Mouse (Mus musculus) hindbrain, embryonic 13.5 days (tissue): ENCODE measurements around the gene Btbd16. TPM values are rescaled to one million over a fixed set of nuclear protein-coding genes. Genes with fewer than 3 reads are reported as not detected.

ENCODE experiments used
- ATAC-seq: fragments of 200-750 bp; cut with Nextera tagmentation; 2 replicates; pipeline ENCODE4 v1.8.0; 2017; ENCODE audit warnings: moderate TSS enrichment; ENCODE audit not compliant: low FRiP score
- H3K27ac ChIP-seq: fragments of 300-500 bp; sonication (generic); 2 replicates; pipeline ENCODE4 v1.5.1; 2015; ENCODE audit warnings: inconsistent platforms, mild to moderate bottlenecking, moderate library complexity
- H3K27me3 ChIP-seq: fragments of 300-500 bp; sonication (generic); 2 replicates; pipeline ENCODE4 v1.6.1; 2015; ENCODE audit warnings: mild to moderate bottlenecking, inconsistent platforms
- H3K36me3 ChIP-seq: fragments of 300-500 bp; sonication (generic); 2 replicates; pipeline ENCODE4 v1.6.1; 2015; ENCODE audit warnings: mild to moderate bottlenecking, inconsistent platforms
- H3K4me1 ChIP-seq: fragments of 300-500 bp; sonication (generic); replicated peaks from 2 replicates; pipeline ENCODE4 v1.6.1; 2015; ENCODE audit warnings: inconsistent platforms
- H3K4me2 ChIP-seq: fragments of 300-500 bp; sonication (generic); 2 replicates; pipeline ENCODE4 v1.6.1; 2015; ENCODE audit warnings: inconsistent platforms, mild to moderate bottlenecking, moderate library complexity
- H3K4me3 ChIP-seq: fragments of 300-500 bp; sonication (generic); 2 replicates; pipeline ENCODE4 v1.5.1; 2015; ENCODE audit warnings: mild to moderate bottlenecking, inconsistent platforms
- H3K9ac ChIP-seq: fragments of 300-500 bp; sonication (generic); 2 replicates; pipeline ENCODE4 v1.6.1; 2015; ENCODE audit warnings: mild to moderate bottlenecking, inconsistent platforms
- H3K9me3 ChIP-seq: fragments of 300-500 bp; sonication (generic); 2 replicates; pipeline ENCODE4 v1.6.1; 2016; ENCODE audit warnings: inconsistent platforms
- WGBS: fragments of 180-500 bp; shearing (Covaris S2); methylation state at CpG from one replicate; pipeline ENCODE4 v1.1.7; 2015; 5-methylcytosine and 5-hydroxymethylcytosine counted together
- polyA plus RNA-seq: library from polyadenylated mRNA; unstranded; fragments of >200 nt; fragmentation: Nextera tagmentation; extraction: Ambion mirVana; gene quantifications from 2 replicates; pipeline ENCODE4 v1.2.1, GENCODE M21; 2015

Btbd16 gene
- polyA plus RNA-seq, 1 experiment from 2014 or later, result 0.16 TPM

GRCm38 (mm10) chr7:130827844-130828403 lies 54.1 kb downstream of the Btbd16 start:
- Histone ChIP-seq H3K27ac (no peak overlapping the region), H3K27me3 (0 out of 2 replicates have a peak, but pooled peaks cover 6% of the 10 kb centered on the region), H3K4me3 (no peak overlapping the region), H3K4me2 (no peak overlapping the region), H3K36me3 (no peaks in the 10 kb centered on the region), H3K9ac (no peak overlapping the region), H3K9me3 (no peaks in the 10 kb centered on the region), H3K4me1 (no peaks in the 10 kb centered on the region)
- no peak for ATAC-seq
- 95% methylated on average over 9 of the region's 9 CpGs for WGBS

- no peak overlapping the region for H3K27ac ChIP-seq
- no peak overlapping the region for H3K4me2 ChIP-seq
- H3K9me3 ChIP-seq, result no peaks in the 10 kb centered on the region
- H3K4me3 ChIP-seq, result no peak overlapping the region
- H3K9ac ChIP-seq, result no peak overlapping the region
- no peaks in the 10 kb centered on the region for H3K36me3 ChIP-seq
- no peak for ATAC-seq
- WGBS, result 90% methylated on average over 10 of the region's 10 CpGs
- H3K27me3 ChIP-seq, result 0 out of 2 replicates have a peak, but pooled peaks cover 10% of the 10 kb centered on the region
- no peaks in the 10 kb centered on the region for H3K4me1 ChIP-seq
Measured at GRCm38 (mm10) chr7:130828475-130828874, 54.6 kb downstream of the Btbd16 start.

- WGBS, result 96% methylated on average over 5 of the region's 5 CpGs
- H3K4me3 ChIP-seq, result no peak overlapping the region
- no peak overlapping the region for H3K4me2 ChIP-seq
- H3K9ac ChIP-seq, result no peak overlapping the region
- H3K27ac ChIP-seq, result no peak overlapping the region
- H3K9me3 ChIP-seq, result no peaks in the 10 kb centered on the region
- ATAC-seq, result no peak
- H3K4me1 ChIP-seq, result peaks cover 19% of the 10 kb centered on the region
- no peaks in the 10 kb centered on the region for H3K36me3 ChIP-seq
- 0 out of 2 replicates have a peak, but pooled peaks cover 12% of the 10 kb centered on the region for H3K27me3 ChIP-seq
Measured at GRCm38 (mm10) chr7:130831586-130831985, 57.7 kb downstream of the Btbd16 start.

- Histone ChIP-seq H3K36me3 (no peaks in the 10 kb centered on the region), H3K9ac (no peak overlapping the region), H3K27ac (peak overlapping the region; percentile 81), H3K27me3 (0 out of 2 replicates have a peak, but pooled peaks cover 12% of the 10 kb centered on the region), H3K9me3 (no peaks in the 10 kb centered on the region), H3K4me2 (peak overlapping the region; percentile 23; the same call in 1 of the 2 replicates), H3K4me3 (no peak overlapping the region), H3K4me1 (peaks cover 44% of the 10 kb centered on the region)
- ATAC-seq, result peak; percentile 88
- 19% methylated on average over 21 of the region's 21 CpGs for WGBS
Measured at GRCm38 (mm10) chr7:130834299-130834698, 60.4 kb downstream of the Btbd16 start.

GRCm38 (mm10) chr7:130834958-130835861 lies 61.3 kb downstream of the Btbd16 start:
- Histone ChIP-seq H3K4me2 (0 out of 2 replicates have a peak overlapping the region, but pooled peaks have one; percentile 8), H3K4me1 (peaks cover 44% of the 10 kb centered on the region), H3K27ac (peak overlapping the region; percentile 81), H3K27me3 (0 out of 2 replicates have a peak, but pooled peaks cover 12% of the 10 kb centered on the region), H3K9ac (peak overlapping the region; percentile 29; the same call in 1 of the 2 replicates), H3K9me3 (no peaks in the 10 kb centered on the region), H3K36me3 (no peaks in the 10 kb centered on the region), H3K4me3 (no peak overlapping the region)
- ATAC-seq, result 0 out of 2 replicates have a peak, but pooled peaks have one; percentile 21
- WGBS, result 6% methylated on average over 18 of the region's 18 CpGs

GRCm38 (mm10) chr7:130836066-130836465 lies 62.2 kb downstream of the Btbd16 start:
- H3K27me3 ChIP-seq, result 0 out of 2 replicates have a peak, but pooled peaks cover 12% of the 10 kb centered on the region
- peaks cover 44% of the 10 kb centered on the region for H3K4me1 ChIP-seq
- no peaks in the 10 kb centered on the region for H3K36me3 ChIP-seq
- H3K27ac ChIP-seq, result no peak overlapping the region
- H3K9me3 ChIP-seq, result no peaks in the 10 kb centered on the region
- H3K9ac ChIP-seq, result no peak overlapping the region
- WGBS, result 63% methylated on average over 9 of the region's 9 CpGs
- H3K4me2 ChIP-seq, result no peak overlapping the region
- no peak for ATAC-seq
- no peak overlapping the region for H3K4me3 ChIP-seq

GRCm38 (mm10) chr7:130837941-130838657 lies 64.2 kb downstream of the Btbd16 start:
- Histone ChIP-seq H3K9me3 (no peaks in the 10 kb centered on the region), H3K27ac (peak overlapping the region; percentile 73), H3K27me3 (0 out of 2 replicates have a peak, but pooled peaks cover 9% of the 10 kb centered on the region), H3K4me1 (peaks cover 44% of the 10 kb centered on the region), H3K4me2 (no peak overlapping the region), H3K4me3 (no peak overlapping the region), H3K9ac (no peak overlapping the region), H3K36me3 (no peaks in the 10 kb centered on the region)
- peak; percentile 80 for ATAC-seq
- WGBS, result 10% methylated on average over 12 of the region's 12 CpGs

- Histone ChIP-seq H3K4me3 (no peak overlapping the region), H3K27ac (peak overlapping the region; percentile 73), H3K27me3 (0 out of 2 replicates have a peak, but pooled peaks cover 4% of the 10 kb centered on the region), H3K36me3 (no peaks in the 10 kb centered on the region), H3K4me1 (peaks cover 44% of the 10 kb centered on the region), H3K9me3 (no peaks in the 10 kb centered on the region), H3K9ac (no peak overlapping the region), H3K4me2 (no peak overlapping the region)
- ATAC-seq, result no peak
- WGBS, result 35% methylated on average over 3 of the region's 3 CpGs
Measured at GRCm38 (mm10) chr7:130838658-130839025, 64.8 kb downstream of the Btbd16 start.

GRCm38 (mm10) chr7:130839380-130840100 lies 65.7 kb downstream of the Btbd16 start:
- Histone ChIP-seq H3K27me3 (no peaks in the 10 kb centered on the region), H3K9ac (no peak overlapping the region), H3K36me3 (no peaks in the 10 kb centered on the region), H3K4me1 (peaks cover 40% of the 10 kb centered on the region), H3K4me3 (no peak overlapping the region), H3K9me3 (no peaks in the 10 kb centered on the region), H3K4me2 (no peak overlapping the region), H3K27ac (no peak overlapping the region)
- ATAC-seq, result no peak
- WGBS, result 87% methylated on average over 12 of the region's 12 CpGs

GRCm38 (mm10) chr7:130847164-130847718 lies 73.4 kb downstream of the Btbd16 start:
- Histone ChIP-seq H3K9ac (no peak overlapping the region), H3K36me3 (no peaks in the 10 kb centered on the region), H3K27ac (no peak overlapping the region), H3K4me1 (no peaks in the 10 kb centered on the region), H3K9me3 (no peaks in the 10 kb centered on the region), H3K4me3 (no peak overlapping the region), H3K4me2 (no peak overlapping the region), H3K27me3 (no peaks in the 10 kb centered on the region)
- no peak for ATAC-seq
- 89% methylated on average over 17 of the region's 17 CpGs for WGBS

- 71% methylated on average over 4 of the region's 4 CpGs for WGBS
- H3K27me3 ChIP-seq, result no peaks in the 10 kb centered on the region
- no peak overlapping the region for H3K27ac ChIP-seq
- H3K4me3 ChIP-seq, result no peak overlapping the region
- peaks cover 11% of the 10 kb centered on the region; the same call in 1 of the 2 replicates for H3K4me1 ChIP-seq
- H3K9ac ChIP-seq, result no peak overlapping the region
- H3K9me3 ChIP-seq, result no peaks in the 10 kb centered on the region
- no peak for ATAC-seq
- H3K36me3 ChIP-seq, result no peaks in the 10 kb centered on the region
- H3K4me2 ChIP-seq, result no peak overlapping the region
Measured at GRCm38 (mm10) chr7:130854684-130855292, 80.9 kb downstream of the Btbd16 start.
